10 mouse cellular contexts compared by ENCODE assay signal in the genomic region with DNA sequence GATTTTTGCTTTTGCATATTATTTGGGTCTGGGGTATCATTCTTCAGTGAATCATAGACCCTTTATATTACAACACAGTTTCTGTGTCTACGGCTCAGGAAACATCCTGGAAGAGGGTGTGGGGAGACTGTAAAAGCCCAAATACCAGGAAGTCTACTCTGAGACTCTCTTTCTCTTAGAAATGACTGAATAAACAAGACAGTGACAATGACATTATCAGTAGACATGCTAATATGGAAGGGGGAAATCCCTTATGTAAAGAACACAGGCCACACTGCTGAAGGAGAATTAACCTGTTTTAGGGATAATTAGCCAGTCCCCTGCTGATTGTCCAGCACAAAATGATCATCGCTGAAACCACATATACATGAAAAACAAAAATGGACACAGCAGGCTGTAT.
"Had no signal": no experiment of that assay in that cellular context is flagged by ENCODE, and none has a peak within 500 bp of the region (broad histone marks: within the 10 kb centered on the region; RNA-seq: fewer than 3 reads in every experiment).

No protein-coding gene starts in this region.

- ATAC-seq: lung, postnatal 0 days; midbrain, embryonic 13.5 days; midbrain, embryonic 15.5 days had no signal

- DNase-seq: lung, adult 2 months; lung, postnatal 14 days; lung, postnatal 36 days; right cerebral cortex, postnatal 14 days; thymus, adult 2 months; thymus, postnatal 25 days; thymus, postnatal 4 days had no signal
